Mouse (Mus musculus) right cerebral cortex, postnatal 4 days (tissue): ENCODE results near the gene Ern1.
"Not testable (repeated sequence)": the region's sequence is repeated elsewhere in the genome, so short reads cannot be mapped to it uniquely, and the experiment has no call there.

Experiments used
- DNase-seq: peaks from one replicate; pipeline ENCODE4 v3.0.0-alpha.2; 2022

Ern1 gene

DNA sequence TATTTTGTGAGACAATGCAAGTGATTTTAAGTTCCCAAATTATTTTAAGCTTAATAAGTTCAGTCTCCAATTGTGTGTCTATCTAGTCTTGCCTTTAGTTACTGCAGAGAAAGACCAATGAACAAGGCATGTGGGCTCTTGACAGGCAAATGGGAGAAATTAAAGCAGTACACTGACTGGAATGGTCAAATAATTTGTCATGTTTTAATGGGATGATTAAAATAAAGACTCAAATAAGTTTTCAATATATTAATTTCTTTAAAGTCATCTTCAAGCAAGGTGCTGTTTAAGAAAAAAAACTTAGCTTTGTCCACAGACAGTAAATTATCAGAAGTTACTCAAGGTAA, 14.5 kb upstream of the Ern1 start:
- DNase-seq: no peak

GRCm38 (mm10) chr11:106501308-106502158, 13.9 kb upstream of the Ern1 start:
- DNase-seq: peak; percentile 45

GRCm38 (mm10) chr11:106500393-106501307, 13.0 kb upstream of the Ern1 start:
- peak; percentile 82 for DNase-seq

DNA sequence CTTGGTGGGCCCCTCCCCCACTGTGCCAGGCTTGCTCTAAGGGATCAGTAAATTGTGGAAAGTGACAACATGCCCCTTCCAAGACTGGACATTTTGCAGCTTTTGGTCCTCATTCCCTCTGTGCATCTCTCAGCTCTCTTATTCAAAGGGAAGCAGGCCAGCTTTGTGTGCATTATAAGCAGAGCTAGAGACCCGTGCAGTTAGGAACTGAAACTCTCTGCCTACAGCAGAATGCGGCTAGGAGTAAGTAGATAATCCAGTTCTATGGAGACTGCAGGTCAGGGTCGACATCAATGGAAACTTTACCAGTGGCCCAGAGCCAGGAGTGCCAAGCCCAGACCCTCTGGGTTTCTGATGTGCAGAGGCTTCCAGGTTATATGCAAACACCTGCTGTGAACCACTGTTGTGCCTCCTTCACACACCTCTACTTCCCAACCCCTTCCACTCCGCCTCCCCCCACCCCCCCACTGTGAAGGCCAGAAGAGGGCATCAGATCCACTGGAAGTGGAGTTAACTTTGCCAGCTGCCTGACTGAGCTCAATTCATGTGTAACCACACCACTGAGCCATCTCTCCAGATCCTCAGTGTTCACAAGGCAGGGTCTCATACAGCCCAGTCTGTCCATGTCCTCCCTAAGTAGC, 11.2 kb upstream of the Ern1 start:
- DNase-seq: no peak

DNA sequence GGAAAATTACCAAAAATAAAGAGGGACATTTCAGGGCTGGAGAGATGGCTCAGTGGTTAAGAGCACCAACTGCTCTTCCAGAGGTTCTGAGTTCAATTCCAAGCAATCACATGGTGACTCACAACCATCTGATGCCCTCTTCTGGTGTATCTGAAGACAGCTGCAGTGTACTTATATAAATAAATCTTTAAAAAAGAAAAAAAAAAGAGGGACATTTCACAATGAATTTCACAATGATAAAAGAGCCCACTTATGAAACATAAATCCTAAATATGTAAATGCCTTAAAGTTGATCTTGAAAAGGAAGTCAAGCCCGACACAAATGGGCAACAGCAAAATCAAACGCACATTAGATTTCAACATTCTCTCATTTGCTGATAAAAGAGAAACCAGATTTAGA, 10.3 kb upstream of the Ern1 start:
- no peak for DNase-seq

- DNase-seq: not testable (repeated sequence)
Observed at GRCm38 (mm10) chr11:106497009-106497408, 9.4 kb upstream of the Ern1 start.

- no peak for DNase-seq
Observed at GRCm38 (mm10) chr11:106492984-106493669, 5.5 kb upstream of the Ern1 start.

DNA sequence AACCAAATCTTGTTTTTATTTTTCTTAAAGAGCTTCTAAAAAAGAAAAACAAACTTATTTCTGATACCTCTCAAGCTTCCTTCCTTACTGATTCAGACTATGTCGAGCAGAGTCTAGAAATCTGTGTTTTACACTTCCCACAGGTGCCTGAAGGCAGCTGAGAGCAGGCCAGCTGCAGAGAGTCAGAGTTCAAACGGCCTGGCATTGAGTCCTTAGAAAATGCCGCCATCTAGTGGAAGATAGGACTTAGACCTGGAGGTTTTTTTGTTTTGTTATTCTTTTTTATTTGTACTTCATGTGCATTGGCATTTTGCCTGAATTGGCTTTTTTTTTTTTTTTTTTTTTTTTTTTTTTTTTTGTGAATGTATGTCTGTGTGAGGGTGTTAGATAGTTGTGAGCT, 3.7 kb upstream of the Ern1 start:
- no peak for DNase-seq

DNA sequence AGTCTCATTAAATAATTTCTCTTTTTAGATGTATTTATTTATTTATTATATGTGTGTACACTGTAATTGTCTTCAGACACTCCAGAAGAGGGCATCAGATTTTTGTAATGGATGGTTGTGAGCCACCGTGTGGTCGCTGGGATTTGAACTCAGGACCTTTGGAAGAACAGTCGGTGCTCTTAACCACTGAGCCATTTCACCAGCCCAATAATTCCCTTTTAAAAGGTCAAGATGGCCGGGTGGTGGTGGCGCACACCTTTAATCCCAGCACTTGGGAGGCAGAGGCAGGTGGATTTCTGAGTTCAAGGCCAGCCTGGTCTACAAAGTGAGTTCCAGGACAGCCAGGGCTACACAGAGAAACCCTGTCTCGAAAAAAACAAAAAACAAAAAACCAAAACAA, 2.9 kb upstream of the Ern1 start:
- DNase-seq: not testable (repeated sequence)

GRCm38 (mm10) chr11:106490057-106490456, 2.4 kb upstream of the Ern1 start:
- no peak for DNase-seq

DNA sequence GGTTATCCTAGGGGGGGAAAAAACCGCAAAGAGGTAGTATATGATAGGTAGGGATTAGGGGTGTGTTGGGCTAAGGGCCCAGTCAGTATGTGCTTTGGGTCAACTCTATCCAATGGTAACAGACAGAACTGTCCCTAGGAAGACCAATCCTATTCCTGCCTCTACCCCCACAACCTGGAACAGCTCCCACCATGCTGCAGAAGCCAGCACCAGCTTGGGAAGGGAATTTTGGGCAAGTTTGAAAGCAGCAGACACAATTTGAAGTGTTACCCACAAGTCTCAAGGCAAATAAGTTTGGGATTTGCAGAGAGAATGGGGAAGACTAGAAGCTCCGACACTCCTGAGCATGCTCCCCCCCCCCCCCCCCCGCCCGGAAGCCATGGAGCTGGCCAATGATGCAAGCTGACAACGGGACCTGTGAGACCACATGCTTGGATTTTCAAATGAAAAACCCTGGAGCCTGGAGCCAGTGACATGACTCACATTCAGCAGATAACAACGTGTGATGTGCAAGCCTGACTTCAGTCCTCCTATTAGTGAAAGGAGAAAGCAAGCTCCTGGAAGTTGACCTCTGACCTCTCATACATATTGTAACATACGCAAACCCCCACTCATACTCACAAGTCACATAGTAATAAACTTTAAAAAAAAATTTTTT, 1.5 kb upstream of the Ern1 start:
- DNase-seq: no peak

DNA sequence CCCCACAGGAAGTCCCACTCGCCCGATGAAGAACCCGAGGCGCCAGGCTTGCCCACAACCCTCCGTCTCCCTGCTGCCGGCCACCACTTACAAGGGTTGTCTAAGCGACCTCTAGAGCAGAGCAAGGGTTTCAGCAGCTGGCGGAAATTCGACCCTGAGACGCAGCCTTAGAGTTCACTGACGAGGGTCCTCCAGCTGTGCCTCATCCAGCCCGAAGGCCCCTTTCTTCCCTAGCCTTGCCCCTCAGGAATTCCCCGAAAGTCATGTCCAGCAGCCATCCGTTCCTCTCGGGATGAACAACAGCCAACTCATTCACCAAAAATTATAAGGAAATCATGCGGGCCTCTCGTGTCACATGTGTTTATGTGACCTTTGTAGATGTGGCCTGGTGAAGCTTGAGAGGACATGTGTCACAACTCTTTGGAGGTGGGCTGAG, 492 bp upstream of the Ern1 start:
- DNase-seq: peak; percentile 19

DNA sequence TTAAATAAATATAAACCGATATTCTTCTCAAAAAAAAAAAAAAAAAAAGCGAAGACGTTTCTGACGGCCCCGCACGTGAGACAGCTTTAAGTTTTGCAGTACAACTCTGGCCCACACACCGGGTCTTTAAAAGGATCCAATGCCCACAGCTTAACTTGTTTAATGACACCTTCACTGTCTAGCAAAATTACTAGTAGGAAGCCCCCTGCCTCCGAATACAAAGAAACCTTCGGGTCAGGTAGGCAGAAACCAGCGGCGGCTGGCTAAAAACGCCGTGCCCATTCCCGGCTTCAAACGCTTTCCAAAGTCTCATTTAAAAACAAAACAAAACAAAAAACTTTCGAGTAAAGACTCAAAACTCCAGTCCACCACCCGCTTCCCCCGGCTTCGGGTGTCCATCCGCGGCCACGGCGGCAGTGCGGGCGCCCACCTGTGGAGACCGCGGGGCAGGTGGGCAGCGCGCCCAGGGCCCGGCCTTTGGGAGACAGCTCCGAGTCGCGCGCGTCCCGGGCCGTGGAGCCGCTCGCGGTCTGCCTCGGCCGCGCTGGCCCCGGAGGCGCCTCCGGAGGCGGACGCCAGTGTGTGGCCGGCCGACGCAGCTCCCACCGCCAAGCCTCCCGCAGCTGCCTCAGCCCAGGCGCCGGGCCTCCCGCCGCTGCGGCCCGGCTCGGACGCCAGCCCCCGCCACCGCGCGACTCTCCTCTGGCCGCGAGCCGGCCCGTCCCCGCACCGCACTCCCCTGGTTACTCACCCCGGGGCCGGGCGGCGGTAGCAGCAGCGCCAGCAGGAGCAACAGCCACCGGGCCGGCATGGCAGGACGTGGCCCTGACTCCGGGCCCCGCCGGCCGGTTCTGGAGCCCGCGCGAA, 553 bp downstream of the Ern1 start:
- DNase-seq: peak; percentile 47

GRCm38 (mm10) chr11:106486042-106486865, 1.4 kb downstream of the Ern1 start:
- no peak for DNase-seq

- no peak for DNase-seq
Observed at GRCm38 (mm10) chr11:106485611-106486010, 2.0 kb downstream of the Ern1 start.

DNA sequence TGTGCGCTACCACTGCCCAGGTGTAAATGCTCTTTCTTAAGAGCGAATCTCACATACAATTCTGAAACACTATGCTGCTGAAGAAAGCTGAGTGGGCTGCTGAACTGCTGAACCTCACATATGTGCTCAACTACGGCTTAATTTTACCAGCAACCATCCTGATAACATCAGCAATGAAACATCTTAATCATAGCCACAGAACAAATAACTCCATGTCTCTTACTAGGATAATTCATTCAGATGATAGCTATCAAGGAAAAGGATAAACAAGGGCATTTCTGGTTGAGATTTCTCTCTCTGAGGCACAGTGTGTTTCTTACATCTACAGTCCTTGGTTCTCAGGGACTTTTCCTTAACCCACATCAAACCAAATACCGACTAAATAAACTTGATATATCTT, 2.8 kb downstream of the Ern1 start:
- no peak for DNase-seq

GRCm38 (mm10) chr11:106482867-106483266, 4.8 kb downstream of the Ern1 start:
- no peak for DNase-seq

- DNase-seq: no peak
Observed at GRCm38 (mm10) chr11:106481651-106482050, 6.0 kb downstream of the Ern1 start.

DNA sequence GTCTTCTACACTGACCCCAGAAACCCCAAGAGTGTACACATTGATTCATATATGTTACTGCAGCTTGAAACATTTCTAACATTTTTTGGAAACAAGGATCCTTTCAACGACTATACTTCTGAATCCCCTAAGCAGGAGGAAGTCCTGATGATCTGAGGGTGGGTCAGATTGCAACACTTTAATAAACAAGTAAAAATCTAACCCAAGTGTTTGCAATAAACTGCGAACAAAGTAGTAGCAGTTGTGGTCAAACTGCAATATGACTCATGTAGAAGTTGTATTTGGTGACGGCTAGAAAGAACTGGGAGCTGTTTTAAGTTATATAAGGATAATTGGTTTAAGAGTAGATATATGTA, 7.1 kb downstream of the Ern1 start:
- no peak for DNase-seq
